Mouse (Mus musculus) limb, embryonic 10.5 days (tissue): ENCODE results near the gene Olfr827. TPM values are rescaled to one million over a fixed set of nuclear protein-coding genes. Genes with fewer than 3 reads are reported as not detected.

Source experiments
- DNase-seq: peaks from one replicate; pipeline ENCODE4 v3.0.0-alpha.2; 2017; ENCODE audit warnings: low spot score
- H3K27ac ChIP-seq: fragments of 300-500 bp; sonication (generic); 2 replicates; pipeline ENCODE4 v1.5.1; 2016; ENCODE audit warnings: mild to moderate bottlenecking
- H3K27me3 ChIP-seq: fragments of 300-500 bp; sonication (generic); 2 replicates; pipeline ENCODE4 v1.6.1; 2016; ENCODE audit warnings: low read depth, mild to moderate bottlenecking; ENCODE audit not compliant: poor library complexity, severe bottlenecking
- H3K36me3 ChIP-seq: fragments of 300-500 bp; sonication (generic); 2 replicates; pipeline ENCODE4 v1.6.1; 2016; ENCODE audit warnings: mild to moderate bottlenecking, moderate library complexity
- H3K4me1 ChIP-seq: fragments of 300-500 bp; sonication (generic); 2 replicates; pipeline ENCODE4 v1.6.1; 2016
- H3K4me3 ChIP-seq: fragments of 300-500 bp; sonication (generic); 2 replicates; pipeline ENCODE4 v1.5.1; 2016; ENCODE audit warnings: mild to moderate bottlenecking, moderate library complexity
- H3K9me3 ChIP-seq: fragments of 300-500 bp; sonication (generic); replicated peaks from 2 replicates; pipeline ENCODE4 v1.6.1; 2016; ENCODE audit warnings: mild to moderate bottlenecking
- whole genome bisulfite sequencing: fragments of 180-500 bp; shearing (Covaris S2); methylation state at CpG from one replicate; pipeline ENCODE4 v1.1.7; 2016; 5-methylcytosine and 5-hydroxymethylcytosine counted together
- polyA plus RNA-seq: library from polyadenylated mRNA; unstranded; fragments of >200 nt; fragmentation: Nextera tagmentation; extraction: Ambion mirVana; gene quantifications from 2 replicates; pipeline ENCODE4 v1.2.1, GENCODE M21; 2016

Gene Olfr827
- polyA plus RNA-seq, result not detected in 2 replicates

- H3K4me3 ChIP-seq, result no peak within 1 kb of the TSS
- no peak for DNase-seq
- no peaks in the 10 kb centered on the region for H3K4me1 ChIP-seq
- H3K27me3 ChIP-seq, result no peaks in the 10 kb centered on the region
- WGBS, result 100% methylated on average over 1 of the region's 1 CpGs
- H3K9me3 ChIP-seq, result no peaks in the 10 kb centered on the region
- H3K36me3 ChIP-seq, result no peaks in the 10 kb centered on the region
- no peak within 1 kb of the TSS for H3K27ac ChIP-seq
Observed at GRCm38 (mm10) chr10:130214303-130214702, at the start of gene Olfr827. TSS of gene Olfr827 (minus strand) at chr10:130214403.

- H3K27me3 ChIP-seq, result no peaks in the 10 kb centered on the region
- H3K36me3 ChIP-seq, result no peaks in the 10 kb centered on the region
- no peak for DNase-seq
- no peaks in the 10 kb centered on the region for H3K9me3 ChIP-seq
- no peak overlapping the region for H3K4me3 ChIP-seq
- H3K4me1 ChIP-seq, result no peaks in the 10 kb centered on the region
- WGBS, result 75% methylated on average over 4 of the region's 4 CpGs
- H3K27ac ChIP-seq, result no peak overlapping the region
Observed at GRCm38 (mm10) chr10:130263203-130263602, 49.0 kb upstream of the Olfr827 start.

- Histone ChIP-seq H3K27me3 (no peaks in the 10 kb centered on the region), H3K4me1 (no peaks in the 10 kb centered on the region), H3K27ac (no peak overlapping the region), H3K36me3 (no peaks in the 10 kb centered on the region), H3K4me3 (no peak overlapping the region), H3K9me3 (no peaks in the 10 kb centered on the region)
- no peak for DNase-seq
- 80% methylated on average over 1 of the region's 1 CpGs for WGBS
Observed at GRCm38 (mm10) chr10:130259483-130259882, 45.3 kb upstream of the Olfr827 start.

GRCm38 (mm10) chr10:130244271-130244670 lies 30.1 kb upstream of the Olfr827 start:
- 14% methylated on average over 2 of the region's 2 CpGs for WGBS
- Histone ChIP-seq H3K27me3 (no peaks in the 10 kb centered on the region), H3K4me1 (no peaks in the 10 kb centered on the region), H3K9me3 (no peaks in the 10 kb centered on the region), H3K36me3 (no peaks in the 10 kb centered on the region), H3K4me3 (no peak overlapping the region), H3K27ac (no peak overlapping the region)
- DNase-seq, result no peak

GRCm38 (mm10) chr10:130238318-130239209 lies 24.4 kb upstream of the Olfr827 start:
- WGBS, result 80% methylated on average over 2 of the region's 2 CpGs
- H3K4me3 ChIP-seq, result no peak overlapping the region
- H3K9me3 ChIP-seq, result no peaks in the 10 kb centered on the region
- DNase-seq, result no peak
- H3K4me1 ChIP-seq, result no peaks in the 10 kb centered on the region
- H3K27me3 ChIP-seq, result no peaks in the 10 kb centered on the region
- H3K36me3 ChIP-seq, result no peaks in the 10 kb centered on the region
- H3K27ac ChIP-seq, result no peak overlapping the region

- 52% methylated on average over 1 of the region's 1 CpGs for WGBS
- no peaks in the 10 kb centered on the region for H3K27me3 ChIP-seq
- H3K27ac ChIP-seq, result no peak overlapping the region
- DNase-seq, result no peak
- no peaks in the 10 kb centered on the region for H3K9me3 ChIP-seq
- no peak overlapping the region for H3K4me3 ChIP-seq
- H3K36me3 ChIP-seq, result no peaks in the 10 kb centered on the region
- no peaks in the 10 kb centered on the region for H3K4me1 ChIP-seq
Observed at GRCm38 (mm10) chr10:130234576-130234975, 20.4 kb upstream of the Olfr827 start.

GRCm38 (mm10) chr10:130232117-130232516 lies 17.9 kb upstream of the Olfr827 start:
- no peak overlapping the region for H3K27ac ChIP-seq
- H3K36me3 ChIP-seq, result no peaks in the 10 kb centered on the region
- 74% methylated on average over 1 of the region's 1 CpGs for WGBS
- no peak overlapping the region for H3K4me3 ChIP-seq
- no peaks in the 10 kb centered on the region for H3K27me3 ChIP-seq
- H3K4me1 ChIP-seq, result no peaks in the 10 kb centered on the region
- H3K9me3 ChIP-seq, result no peaks in the 10 kb centered on the region
- no peak for DNase-seq

GRCm38 (mm10) chr10:130229584-130229983 lies 15.4 kb upstream of the Olfr827 start:
- 84% methylated on average over 5 of the region's 5 CpGs for WGBS
- Histone ChIP-seq H3K36me3 (no peaks in the 10 kb centered on the region), H3K27me3 (no peaks in the 10 kb centered on the region), H3K27ac (no peak overlapping the region), H3K4me1 (no peaks in the 10 kb centered on the region), H3K9me3 (no peaks in the 10 kb centered on the region), H3K4me3 (no peak overlapping the region)
- DNase-seq, result no peak

GRCm38 (mm10) chr10:130228246-130228645 lies 14.0 kb upstream of the Olfr827 start:
- no peak overlapping the region for H3K27ac ChIP-seq
- DNase-seq, result peak; percentile 61
- no peak overlapping the region for H3K4me3 ChIP-seq
- H3K9me3 ChIP-seq, result no peaks in the 10 kb centered on the region
- H3K27me3 ChIP-seq, result no peaks in the 10 kb centered on the region
- no peaks in the 10 kb centered on the region for H3K36me3 ChIP-seq
- WGBS, result 2% methylated on average over 1 of the region's 1 CpGs
- H3K4me1 ChIP-seq, result no peaks in the 10 kb centered on the region

GRCm38 (mm10) chr10:130225034-130225433 lies 10.8 kb upstream of the Olfr827 start:
- Histone ChIP-seq H3K36me3 (no peaks in the 10 kb centered on the region), H3K4me3 (no peak overlapping the region), H3K27ac (no peak overlapping the region), H3K27me3 (no peaks in the 10 kb centered on the region), H3K9me3 (no peaks in the 10 kb centered on the region), H3K4me1 (no peaks in the 10 kb centered on the region)
- no peak for DNase-seq
- WGBS, result 79% methylated on average over 3 of the region's 3 CpGs

GRCm38 (mm10) chr10:130184086-130184485 lies 30.1 kb downstream of the Olfr827 start, which contains the start of gene Olfr826:
TSS of gene Olfr826 (minus strand) at chr10:130184186.
- WGBS, result 73% methylated on average over 1 of the region's 1 CpGs
- Histone ChIP-seq H3K4me1 (no peaks in the 10 kb centered on the region), H3K36me3 (no peaks in the 10 kb centered on the region), H3K27ac (no peak within 1 kb of the TSS), H3K9me3 (no peaks in the 10 kb centered on the region), H3K4me3 (no peak within 1 kb of the TSS), H3K27me3 (no peaks in the 10 kb centered on the region)
- no peak for DNase-seq

GRCm38 (mm10) chr10:130166666-130167065 lies 47.5 kb downstream of the Olfr827 start, which contains the start of gene Olfr825:
TSS of gene Olfr825 (minus strand) at chr10:130166766.
- no peak for DNase-seq
- no peak within 1 kb of the TSS for H3K27ac ChIP-seq
- no peaks in the 10 kb centered on the region for H3K36me3 ChIP-seq
- H3K4me3 ChIP-seq, result no peak within 1 kb of the TSS
- no peaks in the 10 kb centered on the region for H3K27me3 ChIP-seq
- H3K4me1 ChIP-seq, result no peaks in the 10 kb centered on the region
- no peaks in the 10 kb centered on the region for H3K9me3 ChIP-seq

- DNase-seq, result no peak
- no peak overlapping the region for H3K27ac ChIP-seq
- H3K27me3 ChIP-seq, result no peaks in the 10 kb centered on the region
- no peak overlapping the region for H3K4me3 ChIP-seq
- no peaks in the 10 kb centered on the region for H3K4me1 ChIP-seq
- H3K36me3 ChIP-seq, result no peaks in the 10 kb centered on the region
- no peaks in the 10 kb centered on the region for H3K9me3 ChIP-seq
Observed at GRCm38 (mm10) chr10:130165196-130165595, 49.0 kb downstream of the Olfr827 start.
